Mouse (Mus musculus) stomach, postnatal 0 days (tissue): ENCODE measurements around the gene Tmem106a.

Experiments used
- CTCF ChIP-seq: IDR thresholded peaks from 2 replicates; pipeline ENCODE4 v1.5.1; 2016; ENCODE audit warnings: antibody characterized with exemption, low read depth, mild to moderate bottlenecking, moderate library complexity
- EP300 ChIP-seq: optimal IDR thresholded peaks from 2 replicates; pipeline ENCODE3; 2016; ENCODE audit warnings: antibody characterized with exemption

DNA sequence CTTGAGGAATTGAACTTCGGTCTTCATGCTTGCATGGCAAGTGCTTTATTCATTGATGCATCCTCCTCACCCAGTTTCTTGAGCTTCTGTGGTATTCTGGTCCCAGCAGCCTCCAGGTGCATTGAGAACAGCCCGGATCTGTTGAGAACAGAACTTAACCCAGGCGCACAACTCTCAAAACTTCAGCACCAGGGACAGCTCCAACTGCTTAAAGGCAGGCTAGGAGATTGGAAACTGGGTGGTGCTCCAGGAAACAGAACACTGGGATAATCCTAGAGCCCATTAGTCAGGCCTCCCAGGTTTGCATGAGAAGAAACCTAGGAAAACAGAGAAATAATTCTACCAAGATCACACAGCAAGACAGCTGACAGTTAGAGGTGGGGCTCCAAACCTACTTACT, 20.4 kb downstream of the Tmem106a start:
- TF ChIP-seq EP300 (no peak), CTCF (no peak)
